In genomic region chr3:60111889-60112646, GRCm38 (mm10) we compare ENCODE assay signal across 9 mouse cellular contexts. TPM values are rescaled to one million over a fixed set of nuclear protein-coding genes. Genes with fewer than 3 reads are reported as not detected.
DNase-seq lines count a peak whose midpoint lies in the region; TF ChIP-seq lines count a peak whose summit lies in the region.
"Had no signal": no experiment of that assay in that cellular context is flagged by ENCODE, and none has a peak within 500 bp of the region (broad histone marks: within the 10 kb centered on the region; RNA-seq: fewer than 3 reads in every experiment).

No protein-coding gene starts in this region.

- H3K36me3 ChIP-seq in thymus, adult 2 months (ENCODE audit: control insufficient read depth, insufficient read depth, low read length), result no peaks in the 10 kb centered on the region
- H3K36me3 ChIP-seq: liver, embryonic 15.5 days had no signal

- intact Hi-C loops in heart, postnatal 10 days (cut with DNase I), result loop anchor here (2.0 to 5.0 kb wide), 3 partner anchors 241 to 990 kb away; no protein-coding TSS in a partner anchor

- DNase-seq in heart, postnatal 10 days, result peak; percentile 19 to 45
- DNase-seq in heart, adult 11 months, result no peak
- peak; percentile 30 for DNase-seq in thymus, postnatal 0 days (ENCODE audit: low spot score)
- DNase-seq in thymus, postnatal 14 days, result no peak
- DNase-seq in fibroblast of lung, adult 2 months (ENCODE audit: low read depth), result peak; percentile 41
- peak; percentile 40 for DNase-seq in mesoderm, embryonic 11.5 days (ENCODE audit: low read depth, low spot score)
- no peak for DNase-seq in spleen, adult 12 weeks (ENCODE audit: low spot score)
- no peak for DNase-seq in thymus, adult 2 months

- H3K4me3 ChIP-seq in thymus, adult 2 months (ENCODE audit: control insufficient read depth, insufficient read depth, low read length), result no peak overlapping the region
- H3K4me3 ChIP-seq: liver, embryonic 15.5 days had no signal

- no peak overlapping the region for H3K27ac ChIP-seq in thymus, adult 2 months (ENCODE audit: control insufficient read depth, insufficient read depth, low read length)
- H3K27ac ChIP-seq: liver, embryonic 15.5 days had no signal

- no peaks in the 10 kb centered on the region for H3K4me1 ChIP-seq in thymus, adult 2 months (replicated peaks; ENCODE audit: control insufficient read depth, insufficient read depth, low read length)
- H3K4me1 ChIP-seq: liver, embryonic 15.5 days had no signal

- no peak for TF ChIP-seq CTCF in thymus, adult 2 months (IDR thresholded peaks at IDR 0.05; ENCODE audit: borderline replicate concordance, control insufficient read depth, extremely low read depth, insufficient read depth, low read length, poor library complexity)

- no peak for TF ChIP-seq POLR2A in thymus, adult 2 months (IDR thresholded peaks at IDR 0.05; ENCODE audit: control insufficient read depth, extremely low read depth, insufficient read depth, low read length, poor library complexity)

- H3K27me3 ChIP-seq in thymus, adult 2 months (ENCODE audit: control insufficient read depth, insufficient read depth, low read length), result no peaks in the 10 kb centered on the region
- H3K27me3 ChIP-seq: liver, embryonic 15.5 days had no signal

- WGBS in thymus, adult 2 months, result 92% methylated on average over 6 of the region's 6 CpGs

RNA-seq across cellular contexts. Expression of gene Sucnr1, which starts 30.4 kb away (rescaled TPM):
- total RNA-seq in heart, postnatal 10 days (2021), result under 1 TPM; 0.45 to 0.98 TPM
- 0.30 and 0.34 TPM in 2 replicates for polyA plus RNA-seq in thymus, postnatal 0 days (2015; fragmentation: Nextera tagmentation; extraction: Ambion mirVana)
- 0.41 and 0.67 TPM in 2 replicates for polyA plus RNA-seq in thymus, adult 2 months (2012; rRNA removed)

Comparison
In these comparisons a context has a peak if more than half of its experiments do, and no peak if none do; other contexts are left out.
1. DNase-seq: peak in heart, postnatal 10 days (2 of 2), thymus, postnatal 0 days (single experiment), fibroblast of lung, adult 2 months (single experiment) and mesoderm, embryonic 11.5 days (single experiment); none in heart, adult 11 months (single experiment), thymus, postnatal 14 days (single experiment), spleen, adult 12 weeks (single experiment) and thymus, adult 2 months (single experiment).